Mouse (Mus musculus) ES-CJ7 (cell line): ENCODE data around the gene Dkk2.
"Not testable (repeated sequence)": the region's sequence is repeated elsewhere in the genome, so short reads cannot be mapped to it uniquely, and the experiment has no call there.

ENCODE experiments used
- DNase-seq: peaks from one replicate; pipeline ENCODE4 v3.0.0; 2011; ENCODE audit warnings: low read depth, low spot score

Gene Dkk2

DNA sequence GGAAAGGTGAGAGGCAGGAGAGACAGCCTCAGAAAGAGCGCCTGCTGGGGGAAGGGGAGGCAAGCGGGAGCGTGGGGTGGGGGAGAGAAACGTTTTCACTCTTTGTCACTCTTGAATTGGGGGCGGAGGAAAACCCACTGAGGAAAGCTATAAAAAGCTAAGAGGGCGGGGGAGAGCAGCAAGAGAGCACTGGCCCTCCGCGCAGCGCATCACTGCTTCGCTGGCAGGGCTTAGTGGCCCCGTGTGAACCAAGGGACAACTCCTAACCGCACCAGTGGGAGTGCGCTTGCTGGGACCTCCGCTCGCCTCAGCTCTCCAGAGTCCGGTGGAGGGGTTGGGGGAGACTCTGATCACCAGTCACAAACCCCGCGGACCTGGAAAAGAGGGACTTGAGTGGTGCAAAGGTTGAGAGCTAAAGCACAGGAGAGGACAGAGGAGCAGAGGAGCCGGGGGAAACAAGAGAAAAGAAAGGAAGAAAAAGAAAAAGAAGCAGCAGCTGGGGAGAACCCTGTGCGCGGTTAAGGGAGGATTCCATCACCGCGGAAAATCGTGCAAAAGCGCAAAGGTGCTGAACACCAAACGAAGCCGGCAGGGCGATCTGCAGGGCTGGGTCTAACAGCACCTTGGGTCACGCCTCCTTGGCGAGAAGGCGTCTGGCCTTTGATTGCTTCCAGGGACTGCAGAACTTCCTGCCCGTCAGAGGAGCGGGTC is at the start of gene Dkk2:
Dkk2 (plus strand) TSS at position 181 of the 711 bp plus-strand sequence.
- DNase-seq: peak; percentile 47

DNA sequence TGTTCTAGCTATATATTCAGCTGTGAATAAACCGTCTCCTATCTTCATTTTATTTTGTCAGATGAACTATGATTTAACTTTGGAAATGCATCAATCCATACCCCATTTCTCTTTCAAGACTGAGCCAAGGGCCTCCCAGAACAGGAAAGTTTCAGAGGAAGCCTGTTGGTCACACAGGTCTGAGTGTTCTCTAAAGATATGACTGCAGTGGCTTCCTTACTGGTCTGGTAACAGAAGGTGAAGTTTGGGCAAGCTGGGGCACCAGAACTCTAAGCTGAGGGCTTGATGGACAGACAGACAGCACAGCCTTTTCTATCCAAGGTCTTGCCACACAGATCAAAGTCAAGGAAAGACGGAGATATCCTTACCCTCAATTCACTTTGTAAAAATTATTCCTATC is 48.4 kb upstream of the Dkk2 start:
- no peak for DNase-seq

DNA sequence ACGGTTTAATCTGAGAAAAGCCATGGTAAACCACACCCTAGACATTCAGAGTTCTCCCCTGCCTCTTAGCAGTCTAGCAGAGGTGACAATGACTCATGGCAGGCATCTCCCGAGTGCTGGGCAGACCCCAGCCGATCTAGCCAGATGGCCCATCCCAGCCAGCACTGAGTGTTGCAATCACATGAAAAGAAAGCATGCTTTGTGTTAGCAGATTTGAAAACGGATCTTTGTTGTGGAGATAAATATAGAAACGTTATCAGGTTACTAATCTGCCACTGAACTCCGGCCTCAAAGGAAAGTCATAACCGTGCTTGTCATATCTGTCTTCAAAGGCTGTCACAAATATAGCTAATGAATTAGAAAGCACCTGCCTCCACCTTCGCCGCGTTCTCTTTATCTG is 47.4 kb upstream of the Dkk2 start:
- DNase-seq: no peak

DNA sequence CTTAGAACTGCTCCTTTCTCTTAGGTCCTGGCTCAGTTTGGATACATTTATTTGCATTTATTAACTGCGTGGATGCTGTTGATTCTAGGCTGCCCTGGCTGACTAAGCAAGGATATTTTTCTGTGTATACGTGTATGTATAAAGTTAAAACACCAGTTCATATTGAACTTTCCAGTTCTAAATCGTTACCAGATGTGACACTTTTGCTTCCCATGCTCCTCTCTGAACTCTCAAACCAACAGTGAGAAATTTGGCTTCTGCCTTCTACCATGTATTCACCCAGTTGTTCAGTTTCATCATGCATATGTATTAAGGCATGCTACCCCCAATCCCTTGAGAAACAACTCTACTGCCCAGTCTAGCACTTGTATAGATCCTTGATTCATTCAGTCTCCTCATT is 45.0 kb upstream of the Dkk2 start:
- DNase-seq: no peak

- DNase-seq: no peak
These were observed 34.1 kb upstream of the Dkk2 start for GRCm38 (mm10) chr3:132050884-132051457.

GRCm38 (mm10) chr3:132062816-132063215 is 22.3 kb upstream of the Dkk2 start:
- not testable (repeated sequence) for DNase-seq

GRCm38 (mm10) chr3:132063374-132063773 is 21.7 kb upstream of the Dkk2 start:
- no peak for DNase-seq

- no peak for DNase-seq
These were observed 21.1 kb upstream of the Dkk2 start for GRCm38 (mm10) chr3:132063966-132064365.

DNA sequence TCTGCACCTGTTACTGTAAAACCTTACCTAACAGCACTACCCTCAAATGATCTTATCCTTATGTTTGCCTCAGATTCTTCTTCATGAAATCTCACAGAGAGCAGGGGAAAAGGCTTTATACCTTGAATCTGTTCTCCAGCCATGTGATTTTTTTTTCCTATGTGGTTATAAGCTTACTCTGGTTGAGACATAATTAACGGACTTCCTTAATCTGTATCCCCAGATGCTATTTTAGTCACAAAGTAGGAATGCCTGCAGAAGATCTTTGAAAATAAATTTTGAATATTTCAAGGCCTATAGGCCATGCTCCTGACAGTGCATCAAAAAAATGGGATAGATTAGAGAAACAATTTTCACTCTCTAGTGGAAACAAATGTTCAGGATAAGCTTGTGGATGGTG is 20.2 kb upstream of the Dkk2 start:
- no peak for DNase-seq

- peak; percentile 57 for DNase-seq
These were observed 14.1 kb upstream of the Dkk2 start for GRCm38 (mm10) chr3:132070949-132071348.

GRCm38 (mm10) chr3:132084018-132084417 is 1.1 kb upstream of the Dkk2 start:
- peak; percentile 79 for DNase-seq

- no peak for DNase-seq
These were observed 412 bp upstream of the Dkk2 start for GRCm38 (mm10) chr3:132084680-132085079.

- DNase-seq: peak; percentile 23
These were observed 795 bp downstream of the Dkk2 start for GRCm38 (mm10) chr3:132085823-132086350.

GRCm38 (mm10) chr3:132086461-132086860 is 1.4 kb downstream of the Dkk2 start:
- DNase-seq: no peak

GRCm38 (mm10) chr3:132087011-132087486 is 2.0 kb downstream of the Dkk2 start:
- DNase-seq: peak; percentile 22

DNA sequence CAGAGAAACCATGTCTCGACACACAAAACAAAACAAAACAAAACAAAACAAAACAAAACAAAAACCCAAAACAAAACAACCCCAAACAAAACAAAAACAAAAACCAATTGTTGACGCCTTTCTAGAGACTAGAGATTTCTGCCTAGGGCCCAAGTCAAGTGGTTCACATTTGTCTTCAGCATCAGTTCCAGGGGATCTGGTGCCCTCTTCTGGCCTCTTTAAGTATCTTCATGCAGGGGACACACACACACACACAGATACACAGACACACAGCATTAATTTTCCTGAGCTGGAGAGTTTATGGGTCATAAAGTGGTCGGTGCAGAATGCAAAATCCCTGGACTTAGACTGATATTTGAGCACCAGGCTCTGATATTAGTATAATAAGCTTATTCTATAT is 7.9 kb downstream of the Dkk2 start:
- peak; percentile 30 for DNase-seq

GRCm38 (mm10) chr3:132096296-132096695 is 11.2 kb downstream of the Dkk2 start:
- DNase-seq: no peak

- no peak for DNase-seq
These were observed 15.7 kb downstream of the Dkk2 start for GRCm38 (mm10) chr3:132100746-132101145.

DNA sequence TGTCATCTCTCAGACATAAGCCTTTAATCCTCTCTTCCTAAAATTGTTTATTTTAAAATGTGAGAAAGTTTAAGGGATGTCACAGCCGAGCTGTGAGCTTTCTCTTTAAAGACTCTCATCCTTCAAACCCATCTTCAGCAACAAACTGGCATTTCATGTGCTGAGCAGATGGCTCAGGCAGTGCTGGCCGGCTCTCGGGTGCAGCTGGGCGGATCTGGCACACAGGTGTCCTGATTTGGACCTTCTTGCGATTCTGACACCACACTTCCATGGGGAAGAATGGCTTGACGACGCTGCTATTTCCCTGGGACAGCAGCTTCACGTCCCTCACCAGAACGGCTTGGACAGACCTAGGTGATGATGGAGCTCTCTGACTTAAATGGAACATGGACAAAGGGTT is 17.9 kb downstream of the Dkk2 start:
- no peak for DNase-seq

- DNase-seq: peak; percentile 2
These were observed 18.4 kb downstream of the Dkk2 start for GRCm38 (mm10) chr3:132103454-132103853.

DNA sequence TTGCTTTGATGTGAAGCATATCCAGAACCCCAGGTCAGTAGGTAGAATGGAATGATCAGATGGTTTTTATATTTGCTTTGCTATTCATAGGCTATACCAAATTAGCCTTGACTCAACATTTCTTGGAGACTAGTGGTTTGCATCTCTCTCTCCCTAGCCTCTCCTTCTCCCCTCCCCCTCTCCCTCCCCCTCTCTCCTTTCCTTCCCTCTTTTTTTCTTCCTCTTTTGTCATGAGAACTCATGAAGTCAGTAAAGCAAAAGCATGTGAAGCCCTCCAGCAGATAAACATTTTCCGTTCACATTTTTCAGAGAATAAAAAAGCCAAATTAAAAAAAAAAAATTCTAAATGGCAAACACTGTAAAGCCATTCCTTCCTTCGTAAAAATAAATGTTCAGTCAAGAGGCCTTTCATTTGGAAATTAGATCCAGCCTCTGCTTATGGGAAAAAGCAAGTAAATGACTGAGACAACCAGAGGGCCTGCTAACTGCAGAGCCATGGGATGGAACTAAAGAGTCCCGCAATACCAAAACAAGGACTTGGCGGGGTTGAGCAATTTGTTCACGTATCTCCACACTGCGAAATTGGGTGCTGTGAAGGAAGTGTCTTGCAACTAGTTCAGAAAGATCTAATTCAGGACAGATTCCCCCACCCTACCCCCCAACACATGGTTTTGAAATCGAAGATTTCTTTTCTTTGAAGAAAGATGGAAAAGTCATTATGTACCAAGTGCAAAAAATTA is 30.9 kb downstream of the Dkk2 start:
- DNase-seq: no peak

DNA sequence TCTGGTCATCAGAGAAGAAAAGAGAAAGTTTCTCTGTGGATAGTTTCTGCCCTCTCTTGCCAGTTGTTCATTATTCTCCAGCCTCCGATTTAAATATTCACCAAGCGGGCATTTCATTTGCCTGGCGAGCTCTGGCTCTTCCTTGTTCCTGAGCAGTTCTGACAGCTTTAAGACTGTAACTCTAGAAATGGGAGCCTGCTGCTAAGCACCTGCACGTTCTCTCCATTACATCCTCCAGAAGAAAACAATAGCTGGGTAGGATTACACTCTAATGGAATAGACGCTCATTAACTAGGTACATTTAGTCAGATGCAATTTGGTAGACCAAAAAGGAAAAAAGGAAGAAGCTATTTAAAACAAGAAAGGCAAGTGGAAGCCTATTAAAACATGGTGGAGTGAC is 36.3 kb downstream of the Dkk2 start:
- DNase-seq: no peak
